Mouse (Mus musculus) midbrain, embryonic 14.5 days (tissue): ENCODE results near the gene Scfd1. TPM values are rescaled to one million over a fixed set of nuclear protein-coding genes. Genes with fewer than 3 reads are reported as not detected.

ENCODE experiments used
- ATAC-seq: fragments of 200-750 bp; cut with Nextera tagmentation; 2 replicates; pipeline ENCODE4 v1.8.0; 2017; ENCODE audit warnings: moderate number of reproducible peaks, moderate library complexity; ENCODE audit not compliant: low FRiP score, low TSS enrichment
- DNase-seq: peaks from one replicate; pipeline ENCODE4 v3.0.0-alpha.2; 2015
- H3K27ac ChIP-seq: fragments of 300-500 bp; sonication (generic); replicated peaks from 2 replicates; pipeline ENCODE4 v1.5.1; 2014; ENCODE audit warnings: mild to moderate bottlenecking, low read depth, low read length, moderate library complexity
- H3K27me3 ChIP-seq: fragments of 300-500 bp; sonication (generic); 2 replicates; pipeline ENCODE4 v1.6.1; 2014; ENCODE audit warnings: low read length, control low read depth, mixed read lengths; ENCODE audit not compliant: control insufficient read depth, insufficient read depth
- H3K36me3 ChIP-seq: fragments of 300-500 bp; sonication (generic); 2 replicates; pipeline ENCODE4 v1.6.1; 2014; ENCODE audit warnings: low read length, control low read depth; ENCODE audit not compliant: control insufficient read depth, insufficient read depth
- H3K4me1 ChIP-seq: fragments of 300-500 bp; sonication (generic); 2 replicates; pipeline ENCODE4 v1.6.1; 2014; ENCODE audit warnings: mild to moderate bottlenecking, antibody characterized with exemption, low read length, control low read depth; ENCODE audit not compliant: control insufficient read depth, insufficient read depth
- H3K4me2 ChIP-seq: fragments of 300-500 bp; sonication (generic); 2 replicates; pipeline ENCODE4 v1.6.1; 2014; ENCODE audit warnings: mild to moderate bottlenecking, low read length, moderate library complexity
- H3K4me3 ChIP-seq: fragments of 300-500 bp; sonication (generic); replicated peaks from 2 replicates; pipeline ENCODE4 v1.5.1; 2014; ENCODE audit warnings: low read depth, low read length
- H3K9ac ChIP-seq: fragments of 300-500 bp; sonication (generic); replicated peaks from 2 replicates; pipeline ENCODE4 v1.6.1; 2014; ENCODE audit warnings: mild to moderate bottlenecking, low read length, moderate library complexity
- H3K9me3 ChIP-seq: fragments of 300-500 bp; sonication (generic); 2 replicates; pipeline ENCODE4 v1.6.1; 2016; ENCODE audit warnings: low read length, control low read depth, mixed read lengths; ENCODE audit not compliant: control insufficient read depth
- WGBS: fragments of 180-500 bp; shearing (Covaris S2); extraction: QIAGEN DNeasy Blood & Tissue Kit; methylation state at CpG from one replicate; pipeline ENCODE4 v1.1.7; 2014; 5-methylcytosine and 5-hydroxymethylcytosine counted together
- polyA plus RNA-seq: library from polyadenylated mRNA; unstranded; fragments of >200 nt; fragmentation: Nextera tagmentation; extraction: Ambion mirVana; gene quantifications from 2 replicates; pipeline ENCODE4 v1.2.1, GENCODE M21; 2014

Gene Scfd1
- polyA plus RNA-seq, 1 experiment from 2014 or later, result 76.5 TPM

DNA sequence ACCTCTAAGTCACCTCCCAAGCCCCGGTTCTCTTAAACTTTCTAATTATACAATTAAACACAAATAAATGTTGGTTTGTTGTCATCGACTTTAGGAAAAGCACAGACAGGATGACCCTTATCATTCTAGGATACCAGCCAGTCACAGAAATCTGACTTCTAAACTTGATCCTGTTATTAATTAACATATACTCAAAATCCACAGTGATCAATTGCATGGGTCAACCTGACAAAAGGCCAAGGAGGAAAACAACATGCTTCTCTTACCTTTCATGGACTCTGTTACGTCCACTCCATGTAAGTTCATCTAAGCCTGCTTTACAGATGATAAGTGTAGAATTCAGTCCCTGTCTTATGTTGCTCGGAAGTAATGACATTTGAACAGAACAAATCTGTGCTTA lies 93.6 kb downstream of the Scfd1 start:
- ATAC-seq, result no peak
- 91% methylated on average over 4 of the region's 4 CpGs for WGBS

GRCm38 (mm10) chr12:51481246-51481645 lies 103.9 kb downstream of the Scfd1 start:
- Histone ChIP-seq H3K4me1 (no peaks in the 10 kb centered on the region), H3K9ac (no peak overlapping the region)
- 98% methylated on average over 2 of the region's 2 CpGs for WGBS

More for the DNA sequence above, 93.6 kb downstream of the Scfd1 start:
- H3K27me3 ChIP-seq, result no peaks in the 10 kb centered on the region
- H3K36me3 ChIP-seq, result no peaks in the 10 kb centered on the region
- H3K27ac ChIP-seq, result no peak overlapping the region
- no peak overlapping the region for H3K4me2 ChIP-seq
- DNase-seq, result no peak
- no peak overlapping the region for H3K4me3 ChIP-seq
- no peaks in the 10 kb centered on the region for H3K4me1 ChIP-seq
- H3K9me3 ChIP-seq, result no peaks in the 10 kb centered on the region
- H3K9ac ChIP-seq, result no peak overlapping the region

GRCm38 (mm10) chr12:51492040-51492439 lies 114.7 kb downstream of the Scfd1 start:
- Histone ChIP-seq H3K36me3 (no peaks in the 10 kb centered on the region), H3K27ac (no peak overlapping the region), H3K9me3 (no peaks in the 10 kb centered on the region), H3K4me3 (no peak overlapping the region), H3K9ac (no peak overlapping the region), H3K4me1 (no peaks in the 10 kb centered on the region), H3K4me2 (no peak overlapping the region), H3K27me3 (no peaks in the 10 kb centered on the region)
- ATAC-seq (no peak), DNase-seq (no peak)
- 77% methylated on average over 7 of the region's 7 CpGs for WGBS

More at GRCm38 (mm10) chr12:51481246-51481645, 103.9 kb downstream of the Scfd1 start:
- DNase-seq, result no peak
- no peak for ATAC-seq
- Histone ChIP-seq H3K27ac (no peak overlapping the region), H3K9me3 (no peaks in the 10 kb centered on the region), H3K36me3 (no peaks in the 10 kb centered on the region), H3K4me2 (no peak overlapping the region), H3K4me3 (no peak overlapping the region), H3K27me3 (no peaks in the 10 kb centered on the region)

GRCm38 (mm10) chr12:51493476-51493875 lies 116.2 kb downstream of the Scfd1 start:
- Histone ChIP-seq H3K4me1 (no peaks in the 10 kb centered on the region), H3K9me3 (no peaks in the 10 kb centered on the region), H3K27me3 (no peaks in the 10 kb centered on the region), H3K27ac (no peak overlapping the region), H3K9ac (no peak overlapping the region), H3K36me3 (no peaks in the 10 kb centered on the region), H3K4me2 (no peak overlapping the region), H3K4me3 (no peak overlapping the region)
- WGBS, result 92% methylated on average over 11 of the region's 11 CpGs
- ATAC-seq, result no peak
- DNase-seq, result no peak

DNA sequence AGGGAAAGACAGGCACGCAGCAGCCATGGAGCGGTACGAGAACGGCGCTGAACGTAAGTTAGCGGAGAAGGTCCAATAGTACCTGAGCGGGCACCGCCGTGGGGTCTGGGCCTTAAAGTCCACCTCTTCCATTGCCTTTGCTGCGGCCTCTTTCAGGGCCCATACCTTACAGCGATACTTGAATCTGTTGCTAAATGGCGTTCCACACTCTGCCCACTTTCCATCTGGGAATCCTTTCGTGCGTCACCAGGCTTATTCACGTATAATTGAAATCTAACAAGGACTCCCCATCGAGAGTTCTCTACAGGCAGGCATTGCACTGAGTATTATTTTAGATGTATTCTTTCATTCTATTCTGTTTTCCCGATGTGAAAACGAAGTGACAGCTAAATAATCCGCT lies 117.3 kb downstream of the Scfd1 start:
- no peak for ATAC-seq
- WGBS, result 86% methylated on average over 20 of the region's 20 CpGs
- DNase-seq, result no peak
- Histone ChIP-seq H3K4me3 (no peak overlapping the region), H3K9ac (no peak overlapping the region), H3K4me1 (no peaks in the 10 kb centered on the region), H3K4me2 (no peak overlapping the region), H3K9me3 (no peaks in the 10 kb centered on the region), H3K27me3 (no peaks in the 10 kb centered on the region), H3K36me3 (no peaks in the 10 kb centered on the region), H3K27ac (no peak overlapping the region)

Other genes starting within 250 kb of the Scfd1 start
- 19.0 and 24.5 TPM in 2 replicates for gene G2e3, start 29.4 kb upstream of the Scfd1 start, polyA plus RNA-seq
- gene Coch, start 215.8 kb downstream of the Scfd1 start, polyA plus RNA-seq, result 14.7 and 17.3 TPM in 2 replicates